Mouse (Mus musculus): ENCODE data around the gene Nmur1. TPM values are rescaled to one million over a fixed set of nuclear protein-coding genes. Genes with fewer than 3 reads are reported as not detected.

Nmur1 gene
- polyA plus RNA-seq, 1 experiment, result not detected

DNA sequence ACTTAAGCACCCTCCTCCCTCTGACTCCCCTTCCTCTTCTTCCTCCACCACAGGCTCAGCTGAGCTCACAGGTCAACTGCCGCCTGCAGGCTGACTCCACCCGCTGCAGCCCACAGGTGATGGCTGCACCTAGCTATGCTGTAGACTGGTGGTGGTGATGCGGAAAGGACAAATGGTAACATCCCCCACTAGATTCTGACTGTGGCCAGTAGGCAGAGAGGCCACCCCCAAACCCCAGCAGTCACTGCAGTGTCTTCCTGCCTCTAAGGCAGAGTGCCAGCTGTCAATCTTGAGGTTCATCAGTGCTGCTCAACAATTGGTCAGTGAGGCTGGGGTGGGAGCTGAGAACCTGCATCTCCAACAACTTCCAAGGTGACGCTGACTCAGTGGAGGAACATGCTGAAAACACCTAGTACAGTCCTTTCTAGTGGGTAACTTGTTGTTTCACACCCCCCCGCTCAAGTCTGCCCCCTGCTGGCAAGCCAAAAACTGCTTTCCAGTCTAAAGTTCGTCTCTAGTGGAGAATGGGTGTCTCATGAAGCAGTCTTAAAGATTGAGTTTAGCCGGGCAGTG lies 10.3 kb downstream of the Nmur1 start:
- no peak for TF ChIP-seq POLR2A (IDR thresholded peaks at IDR 0.05; ENCODE audit: borderline replicate concordance, low read depth, low read length)
- TF ChIP-seq CTCF (IDR thresholded peaks at IDR 0.05; ENCODE audit: low read depth, low read length), result peak; percentile 94
- Histone ChIP-seq H3K4me3 (ENCODE audit: insufficient read depth, low read length) (no peak overlapping the region), H3K27ac (ENCODE audit: insufficient read depth, low read depth, low read length) (no peak overlapping the region)

DNA sequence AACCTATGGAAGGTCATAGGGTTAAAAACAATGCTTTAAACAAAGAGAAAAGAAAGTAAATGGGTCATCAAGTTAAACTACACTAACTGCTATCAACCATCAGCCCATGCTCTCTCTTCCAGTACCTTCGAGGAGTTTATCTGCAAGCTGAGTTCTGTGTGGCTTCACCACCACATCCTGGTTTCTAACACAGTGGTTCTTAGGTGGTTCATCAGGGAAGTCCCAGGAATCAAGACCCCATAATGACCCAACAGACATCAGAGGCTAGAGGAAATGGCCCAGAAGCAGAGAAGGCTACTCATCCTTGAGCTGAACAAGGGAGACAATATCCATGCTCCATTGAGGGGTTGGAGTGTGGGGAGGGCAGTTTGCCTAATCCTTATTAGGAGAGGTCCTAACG lies 10.9 kb downstream of the Nmur1 start:
- Histone ChIP-seq H3K4me3 (ENCODE audit: insufficient read depth, low read length) (no peak overlapping the region), H3K4me1 (ENCODE audit: control insufficient read depth, insufficient read depth, low read length) (peaks cover 17% of the 10 kb centered on the region), H3K27ac (ENCODE audit: insufficient read depth, low read depth, low read length) (no peak overlapping the region)
- no peak for TF ChIP-seq CTCF (IDR thresholded peaks at IDR 0.05; ENCODE audit: low read depth, low read length)
- no peak for TF ChIP-seq POLR2A (IDR thresholded peaks at IDR 0.05; ENCODE audit: borderline replicate concordance, low read depth, low read length)

More for the DNA sequence above, 10.3 kb downstream of the Nmur1 start:
- peaks cover 17% of the 10 kb centered on the region for H3K4me1 ChIP-seq (ENCODE audit: control insufficient read depth, insufficient read depth, low read length)

DNA sequence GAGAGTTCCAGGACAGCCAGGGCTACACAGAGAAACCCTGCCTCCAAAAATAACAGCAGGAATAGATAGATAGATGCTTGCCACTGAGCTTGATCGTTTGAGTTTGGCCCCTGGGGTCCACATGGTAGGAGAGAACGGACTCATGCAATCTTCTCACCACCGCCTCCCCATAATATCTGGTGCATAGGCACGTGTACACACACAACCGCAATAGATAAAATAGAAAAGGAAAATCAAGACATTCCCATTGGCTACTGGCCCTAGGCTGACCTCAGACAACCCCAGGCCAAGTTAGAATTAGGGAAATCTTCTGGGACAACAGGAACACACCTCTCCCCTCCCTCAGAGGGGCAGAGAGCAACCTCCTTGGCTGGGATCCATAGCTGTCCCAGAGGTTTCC lies 11.3 kb downstream of the Nmur1 start:
- H3K4me1 ChIP-seq (ENCODE audit: control insufficient read depth, insufficient read depth, low read length), result peaks cover 17% of the 10 kb centered on the region

DNA sequence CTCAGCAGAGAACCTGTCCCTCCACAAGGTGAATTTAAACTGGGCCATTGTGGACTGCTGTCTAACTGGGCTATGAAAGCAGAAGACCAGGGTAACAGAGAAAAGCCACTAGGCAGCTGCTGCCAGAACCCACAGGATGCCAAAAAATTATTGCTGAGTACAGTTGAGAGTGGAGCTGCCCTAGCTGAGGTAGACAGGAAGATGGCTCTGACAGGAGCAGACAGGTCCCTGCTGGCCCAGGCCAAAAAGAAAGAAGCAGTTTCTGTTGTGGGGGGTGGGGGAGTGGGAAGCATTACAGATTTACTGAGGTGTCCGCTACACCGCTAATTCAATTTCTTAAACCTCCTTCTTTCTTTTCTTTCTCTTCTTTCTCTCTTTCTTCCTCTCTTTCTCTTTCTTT lies 16.6 kb downstream of the Nmur1 start:
- Histone ChIP-seq H3K27ac (ENCODE audit: insufficient read depth, low read depth, low read length) (no peak overlapping the region), H3K4me3 (ENCODE audit: insufficient read depth, low read length) (no peak overlapping the region), H3K4me1 (ENCODE audit: control insufficient read depth, insufficient read depth, low read length) (peaks cover 34% of the 10 kb centered on the region)
- TF ChIP-seq CTCF (IDR thresholded peaks at IDR 0.05; ENCODE audit: low read depth, low read length) (no peak), POLR2A (IDR thresholded peaks at IDR 0.05; ENCODE audit: borderline replicate concordance, low read depth, low read length) (no peak)

More for the DNA sequence above, 11.3 kb downstream of the Nmur1 start:
- TF ChIP-seq POLR2A (IDR thresholded peaks at IDR 0.05; ENCODE audit: borderline replicate concordance, low read depth, low read length) (no peak), CTCF (IDR thresholded peaks at IDR 0.05; ENCODE audit: low read depth, low read length) (no peak)
- no peak overlapping the region for H3K4me3 ChIP-seq (ENCODE audit: insufficient read depth, low read length)
- no peak overlapping the region for H3K27ac ChIP-seq (ENCODE audit: insufficient read depth, low read depth, low read length)

DNA sequence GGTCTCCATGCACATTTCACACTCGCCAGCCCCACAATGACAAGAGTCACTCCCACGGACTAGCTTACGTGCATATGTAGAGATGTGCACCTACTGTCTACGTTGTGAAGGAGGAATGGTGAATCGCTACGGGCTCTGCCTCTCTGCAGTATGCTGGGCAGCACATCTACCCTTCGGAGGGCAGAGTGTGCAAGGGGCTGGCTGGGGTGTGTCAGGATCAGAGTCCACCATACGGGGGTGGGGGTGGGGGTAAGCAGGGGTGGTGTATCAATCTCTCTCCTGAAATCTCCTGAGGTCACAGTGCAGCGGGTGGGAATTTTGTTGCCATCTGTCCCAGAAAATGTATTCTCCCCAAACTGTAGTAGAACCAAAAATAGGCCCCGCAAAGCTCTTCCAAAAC lies 17.5 kb downstream of the Nmur1 start:
- Histone ChIP-seq H3K4me1 (ENCODE audit: control insufficient read depth, insufficient read depth, low read length) (peaks cover 34% of the 10 kb centered on the region), H3K4me3 (ENCODE audit: insufficient read depth, low read length) (no peak overlapping the region), H3K27ac (ENCODE audit: insufficient read depth, low read depth, low read length) (no peak overlapping the region)
- TF ChIP-seq CTCF (IDR thresholded peaks at IDR 0.05; ENCODE audit: low read depth, low read length) (no peak), POLR2A (IDR thresholded peaks at IDR 0.05; ENCODE audit: borderline replicate concordance, low read depth, low read length) (no peak)

DNA sequence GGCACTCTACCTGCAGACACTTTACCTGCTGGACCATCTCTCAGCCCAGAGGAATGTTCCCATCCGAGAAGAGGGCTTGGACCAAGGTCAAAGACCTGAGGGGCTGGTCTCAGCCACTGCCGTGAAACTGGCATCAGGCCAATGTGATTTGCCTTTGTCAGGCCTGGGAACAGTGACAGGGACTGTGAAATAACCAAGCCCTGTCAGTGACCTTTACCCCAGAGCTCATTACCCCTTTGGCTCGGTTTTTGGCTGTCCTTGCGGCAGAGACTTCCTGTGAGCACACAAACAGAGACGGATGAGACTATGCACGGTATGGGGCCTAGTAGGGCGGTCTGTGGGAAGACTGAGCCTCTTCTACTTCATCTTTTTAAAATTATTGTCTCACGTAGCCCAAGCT lies 19.1 kb downstream of the Nmur1 start:
- Histone ChIP-seq H3K4me3 (ENCODE audit: insufficient read depth, low read length) (no peak overlapping the region), H3K27ac (ENCODE audit: insufficient read depth, low read depth, low read length) (peak overlapping the region; percentile 90), H3K4me1 (ENCODE audit: control insufficient read depth, insufficient read depth, low read length) (peaks cover 34% of the 10 kb centered on the region)
- TF ChIP-seq CTCF (IDR thresholded peaks at IDR 0.05; ENCODE audit: low read depth, low read length), result no peak
- no peak for TF ChIP-seq POLR2A (IDR thresholded peaks at IDR 0.05; ENCODE audit: borderline replicate concordance, low read depth, low read length)

DNA sequence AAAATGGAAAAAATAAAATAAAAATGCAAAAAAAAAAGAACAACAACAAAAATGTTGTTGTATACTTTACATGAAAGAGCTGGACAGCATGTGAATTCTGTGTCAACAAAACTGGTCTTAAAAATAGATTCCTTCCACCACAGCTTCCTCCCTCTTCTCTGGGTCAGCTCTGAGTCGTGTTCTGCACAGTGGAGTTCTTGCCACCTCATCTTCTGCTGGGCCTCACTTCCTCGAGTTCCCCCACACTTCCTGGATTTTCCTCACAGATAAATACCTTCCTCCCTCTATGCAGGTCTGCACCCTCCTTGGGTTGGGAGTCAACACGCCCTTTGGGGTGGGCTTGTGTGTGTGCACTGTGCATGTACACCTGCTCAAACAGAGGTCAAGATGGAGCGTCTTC lies 19.7 kb downstream of the Nmur1 start:
- peaks cover 31% of the 10 kb centered on the region for H3K4me1 ChIP-seq (ENCODE audit: control insufficient read depth, insufficient read depth, low read length)
- no peak for TF ChIP-seq POLR2A (IDR thresholded peaks at IDR 0.05; ENCODE audit: borderline replicate concordance, low read depth, low read length)
- TF ChIP-seq CTCF (IDR thresholded peaks at IDR 0.05; ENCODE audit: low read depth, low read length), result no peak
- H3K4me3 ChIP-seq (ENCODE audit: insufficient read depth, low read length), result no peak overlapping the region
- H3K27ac ChIP-seq (ENCODE audit: insufficient read depth, low read depth, low read length), result peak overlapping the region; percentile 90

DNA sequence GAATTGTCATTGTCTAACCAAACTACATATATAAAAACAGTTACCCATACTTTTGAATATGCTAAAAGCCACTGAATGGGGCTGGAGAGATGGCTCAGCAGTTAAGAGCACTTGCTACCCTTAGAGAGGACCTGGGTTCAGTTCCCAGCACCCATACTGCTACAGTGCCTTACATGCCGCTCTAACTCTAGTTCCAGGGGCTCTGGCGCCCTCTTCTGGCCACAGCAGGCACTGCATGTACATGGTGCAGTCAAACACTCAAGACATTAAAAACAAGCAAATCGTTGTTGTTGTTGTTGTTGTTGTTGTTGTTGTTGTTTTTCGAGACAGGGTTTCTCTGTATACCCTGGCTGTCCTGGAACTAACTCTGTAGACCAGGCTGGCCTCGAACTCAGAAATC lies 21.2 kb downstream of the Nmur1 start:
- peak; percentile 56 for TF ChIP-seq CTCF (IDR thresholded peaks at IDR 0.05; ENCODE audit: low read depth, low read length)
- TF ChIP-seq POLR2A (IDR thresholded peaks at IDR 0.05; ENCODE audit: borderline replicate concordance, low read depth, low read length), result no peak
- H3K27ac ChIP-seq (ENCODE audit: insufficient read depth, low read depth, low read length), result no peak overlapping the region
- no peak overlapping the region for H3K4me3 ChIP-seq (ENCODE audit: insufficient read depth, low read length)
- H3K4me1 ChIP-seq (ENCODE audit: control insufficient read depth, insufficient read depth, low read length), result peaks cover 38% of the 10 kb centered on the region

DNA sequence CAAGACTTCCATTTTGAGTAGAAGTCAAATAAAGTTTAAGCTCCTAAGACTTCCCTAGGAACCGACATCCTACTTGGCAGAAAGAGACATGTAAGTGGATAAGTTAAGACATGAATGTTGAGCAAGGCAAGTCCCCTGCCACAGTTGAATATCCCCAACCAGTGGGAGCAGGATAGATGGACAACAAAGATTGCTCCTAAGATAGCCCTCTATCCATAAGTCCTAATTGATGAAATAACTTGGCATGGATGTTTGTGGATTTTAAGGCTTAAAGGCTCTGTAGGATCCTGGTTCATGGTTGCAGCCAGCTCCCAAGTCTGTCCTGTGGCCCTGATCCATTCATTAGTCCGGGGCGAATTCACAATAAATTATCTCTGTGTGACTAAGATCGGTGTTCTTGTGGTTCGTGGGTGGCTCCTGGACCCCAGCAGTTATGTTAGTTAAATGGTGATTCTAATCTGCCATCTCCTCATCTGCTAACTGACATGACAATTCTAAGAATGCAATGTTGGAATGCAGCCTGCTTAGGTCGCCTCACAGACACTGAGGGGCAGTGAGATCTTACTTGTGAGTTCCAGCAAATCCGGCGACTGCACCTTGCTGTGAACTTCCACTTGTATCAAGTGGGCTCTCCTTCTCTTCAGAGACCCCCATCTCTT lies 25.8 kb downstream of the Nmur1 start:
- no peak overlapping the region for H3K4me3 ChIP-seq (ENCODE audit: insufficient read depth, low read length)
- H3K4me1 ChIP-seq (ENCODE audit: control insufficient read depth, insufficient read depth, low read length), result peaks cover 29% of the 10 kb centered on the region
- no peak for TF ChIP-seq CTCF (IDR thresholded peaks at IDR 0.05; ENCODE audit: low read depth, low read length)
- peak overlapping the region; percentile 16; the same call in 1 of the 2 replicates for H3K27ac ChIP-seq (ENCODE audit: insufficient read depth, low read depth, low read length)

DNA sequence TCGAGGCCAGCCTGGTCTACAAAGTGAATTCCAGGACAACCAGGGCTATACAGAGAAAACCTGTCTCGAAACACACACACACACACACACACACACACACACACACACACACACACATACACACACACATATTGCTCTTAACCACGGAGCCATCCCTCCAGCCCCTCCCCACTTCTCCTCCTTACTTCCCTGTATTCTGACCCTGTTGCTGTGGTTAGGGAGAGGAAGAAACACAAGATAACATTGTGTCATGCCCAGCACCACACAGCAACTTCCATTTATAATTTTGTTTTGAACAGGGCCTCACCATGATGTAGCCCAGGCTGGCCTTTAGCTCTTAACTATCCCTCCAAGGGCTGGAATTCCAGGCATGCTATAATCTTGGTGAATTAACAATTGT lies 26.7 kb downstream of the Nmur1 start:
- Histone ChIP-seq H3K27ac (ENCODE audit: insufficient read depth, low read depth, low read length) (peak overlapping the region; percentile 45), H3K4me3 (ENCODE audit: insufficient read depth, low read length) (no peak overlapping the region), H3K4me1 (ENCODE audit: control insufficient read depth, insufficient read depth, low read length) (peaks cover 37% of the 10 kb centered on the region)
- TF ChIP-seq POLR2A (IDR thresholded peaks at IDR 0.05; ENCODE audit: borderline replicate concordance, low read depth, low read length) (no peak), CTCF (IDR thresholded peaks at IDR 0.05; ENCODE audit: low read depth, low read length) (no peak)
